Mouse (Mus musculus): ENCODE results near the gene Hsd11b2.
"Not testable (repeated sequence)": the region's sequence is repeated elsewhere in the genome, so short reads cannot be mapped to it uniquely, and the experiment has no call there.

Hsd11b2 gene

DNA sequence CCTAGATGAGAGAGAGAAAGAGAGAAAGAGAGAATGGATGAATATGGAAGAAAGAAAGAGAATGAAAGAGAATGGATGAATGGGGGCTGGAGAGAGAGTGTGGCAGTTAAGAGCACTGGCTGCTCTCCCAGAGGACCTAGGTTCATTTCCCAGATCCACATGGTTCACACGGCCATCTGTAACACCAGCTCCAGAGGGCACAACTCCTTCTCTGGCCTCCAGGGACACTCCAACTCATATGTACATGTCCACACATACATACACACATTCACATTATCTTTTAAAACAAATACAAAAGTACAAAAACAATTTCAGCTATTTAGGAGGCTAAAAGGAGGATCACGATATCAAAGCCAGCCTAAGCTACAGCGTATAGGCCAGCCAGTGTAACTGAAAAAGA lies 44.3 kb downstream of the Hsd11b2 start:
- DNase-seq (ENCODE audit: inconsistent ontology term): no peak

DNA sequence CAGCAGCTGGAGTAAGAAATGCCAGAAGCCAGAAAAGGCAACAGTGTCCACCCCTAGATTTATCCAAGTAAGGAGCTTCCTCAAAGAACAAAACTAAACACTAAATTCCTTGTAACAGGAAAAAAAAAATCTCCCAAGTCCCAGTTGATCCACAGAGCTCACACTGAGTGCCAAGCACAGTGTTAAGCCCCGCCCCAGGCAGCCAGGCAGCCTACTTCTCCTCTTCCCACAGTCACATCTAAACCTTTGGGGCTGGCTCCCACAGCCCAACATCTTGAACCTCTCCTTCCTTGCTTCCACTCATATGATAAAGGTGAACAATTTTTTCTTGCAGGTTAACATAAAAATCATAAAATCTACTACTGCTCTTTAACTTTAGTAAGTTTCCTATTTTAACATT lies 45.3 kb downstream of the Hsd11b2 start:
- no peak for DNase-seq (ENCODE audit: inconsistent ontology term)

DNA sequence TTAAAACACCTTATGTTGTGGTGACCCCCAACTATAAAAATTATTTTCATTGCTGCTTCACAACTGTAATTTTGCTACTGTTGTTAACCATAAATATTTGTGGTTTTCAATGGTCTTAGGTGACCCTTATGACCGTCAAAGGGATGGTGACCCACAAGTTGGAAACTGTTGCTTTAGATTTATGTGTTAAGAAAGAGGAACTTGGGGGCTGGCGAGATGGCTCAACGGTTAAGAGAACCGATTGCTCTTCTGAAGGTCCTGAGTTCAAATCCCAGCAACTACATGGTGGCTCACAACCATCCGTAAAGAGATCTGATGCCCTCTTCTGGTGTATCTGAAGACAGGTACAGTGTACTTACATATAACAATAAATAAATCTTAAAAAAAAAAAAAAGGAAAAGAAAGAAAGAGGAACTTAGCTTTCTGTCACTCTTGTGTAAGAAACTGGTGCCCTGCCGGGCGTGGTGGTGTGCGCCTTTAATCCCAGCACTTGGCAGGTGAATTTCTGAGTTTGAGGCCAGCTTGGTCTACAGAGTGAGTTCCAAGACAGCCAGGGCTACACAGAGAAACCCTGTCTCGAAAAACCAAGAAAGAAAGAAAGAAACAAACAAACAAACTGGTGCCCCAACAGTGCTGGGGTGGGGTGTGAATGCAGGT lies 46.1 kb downstream of the Hsd11b2 start:
- DNase-seq (ENCODE audit: inconsistent ontology term): not testable (repeated sequence)

DNA sequence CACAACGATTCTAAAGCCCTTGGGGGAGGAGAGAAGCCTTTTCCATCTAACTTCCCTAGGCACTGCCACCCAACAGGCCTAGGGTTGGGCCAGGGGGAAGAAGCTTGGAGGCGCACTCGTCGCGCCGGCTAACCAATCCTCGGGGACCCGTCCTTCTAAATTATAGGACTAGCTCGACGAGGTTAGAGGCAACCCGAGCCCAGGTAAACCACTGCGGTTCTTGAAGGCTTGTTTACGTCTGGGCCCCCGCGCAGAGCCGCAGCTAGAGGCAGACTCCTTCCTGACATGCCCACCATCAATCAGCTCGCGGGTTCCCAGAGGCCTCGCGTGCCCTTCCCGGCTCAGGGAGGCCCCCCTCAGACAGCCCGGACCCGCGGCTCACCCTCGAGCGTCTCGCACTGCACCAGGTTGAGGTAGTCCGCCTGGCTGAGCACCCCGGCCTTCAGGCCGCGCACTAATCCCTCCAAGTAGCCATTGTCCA lies 46.9 kb downstream of the Hsd11b2 start:
- no peak for DNase-seq (ENCODE audit: inconsistent ontology term)

DNA sequence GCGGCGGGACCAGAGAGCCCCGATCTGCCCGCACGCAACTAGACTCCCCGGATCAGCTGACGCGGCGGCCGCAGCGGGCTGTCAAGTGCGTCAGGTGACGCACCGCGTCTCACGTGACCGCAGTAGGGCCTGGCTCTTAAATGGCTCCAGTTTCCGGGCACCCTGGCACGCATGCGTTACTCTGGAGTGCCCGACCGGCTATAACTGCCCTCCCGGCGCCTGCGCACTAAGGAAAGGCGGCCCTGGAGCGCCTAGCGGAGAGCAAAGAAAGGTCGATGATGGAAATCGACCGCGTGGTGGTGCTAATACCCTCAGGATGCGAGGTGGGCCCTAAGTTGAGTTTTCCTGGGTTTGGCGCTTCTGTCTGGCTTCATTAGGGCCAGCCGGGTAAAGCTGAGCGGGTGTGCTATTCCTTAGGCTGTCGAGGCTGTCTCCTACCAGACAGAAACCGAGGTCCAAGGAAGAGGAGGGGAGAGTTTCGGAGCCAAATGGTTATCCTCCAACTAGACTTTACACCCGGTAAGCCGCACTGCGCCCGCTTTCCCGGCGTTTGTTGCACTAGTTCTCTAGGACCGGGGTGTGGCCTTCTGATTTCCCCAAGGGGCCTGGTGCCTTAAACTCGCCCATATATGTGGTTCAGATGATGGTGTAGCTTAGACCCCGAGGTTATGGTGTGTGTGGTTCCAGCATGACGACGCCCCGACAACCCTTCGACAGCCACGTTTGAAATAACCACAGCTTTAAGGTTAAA lies 47.6 kb downstream of the Hsd11b2 start, which contains the start of gene Atp6v0d1:
Gene Atp6v0d1 (minus strand): TSS at position 96 of the 751 bp plus-strand sequence.
- peak; percentile 98 for DNase-seq (ENCODE audit: inconsistent ontology term)

DNA sequence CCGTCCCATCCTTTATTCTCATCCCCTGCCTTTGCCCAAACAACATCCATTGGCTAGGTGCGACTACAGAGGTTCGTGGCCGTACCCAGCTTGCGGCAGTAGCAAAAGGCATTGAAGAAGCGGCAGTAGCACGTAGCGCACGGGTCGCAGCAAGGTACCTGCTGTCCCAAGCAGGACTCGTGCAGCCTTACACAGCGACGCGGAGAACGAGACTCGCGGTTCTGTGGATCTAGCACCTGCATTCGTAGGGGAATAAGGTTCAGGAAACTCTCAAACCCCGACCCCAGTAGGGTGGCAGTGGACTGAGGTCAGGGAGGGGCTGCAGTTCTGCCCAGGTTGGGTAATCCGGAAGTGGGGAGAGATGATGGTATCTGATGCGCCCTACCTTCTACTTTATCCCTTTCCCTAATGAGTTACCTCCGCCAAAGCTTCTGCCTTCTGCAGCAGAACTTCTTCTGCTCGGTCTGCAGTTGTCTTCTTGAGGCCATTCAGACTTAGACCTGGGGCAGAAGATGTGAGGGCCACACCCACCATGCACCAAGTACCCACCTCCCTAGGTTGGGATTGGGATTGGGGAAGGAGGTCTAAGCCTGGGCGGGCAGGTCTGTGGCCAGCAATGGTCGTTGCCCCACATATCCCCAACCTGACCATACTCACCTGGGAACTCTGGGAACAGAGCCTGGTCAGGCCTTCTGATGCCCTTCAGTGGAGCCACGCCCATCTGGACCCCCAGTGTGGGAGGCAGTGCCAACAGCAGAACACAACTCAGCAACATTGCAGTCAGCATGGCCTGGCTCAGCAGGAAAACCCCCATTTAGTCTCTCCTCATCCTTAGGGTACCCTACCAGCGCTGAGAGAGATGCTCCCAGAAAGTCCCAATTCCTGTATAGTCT lies 48.4 kb downstream of the Hsd11b2 start:
- peak; percentile 36 for DNase-seq (ENCODE audit: inconsistent ontology term)

DNA sequence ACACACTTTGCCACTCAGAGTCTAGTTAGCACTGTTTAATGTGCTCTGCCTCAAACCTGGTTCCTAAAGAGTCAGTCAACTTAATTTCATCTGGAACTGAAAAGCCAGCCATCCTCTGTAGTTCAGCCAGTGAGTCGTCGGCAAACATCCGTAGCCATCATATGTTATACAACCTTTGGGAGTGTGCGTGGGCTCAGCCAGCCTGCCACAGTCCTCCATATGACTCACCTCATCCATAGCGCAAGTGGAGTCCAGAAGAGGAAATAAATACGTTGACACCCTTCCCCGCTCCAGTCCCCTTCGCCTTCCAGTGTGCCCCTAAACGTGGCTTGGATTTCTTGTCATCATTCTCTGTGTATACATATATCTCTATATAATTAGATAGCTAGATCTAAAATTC lies 53.3 kb downstream of the Hsd11b2 start:
- DNase-seq (ENCODE audit: inconsistent ontology term): no peak

DNA sequence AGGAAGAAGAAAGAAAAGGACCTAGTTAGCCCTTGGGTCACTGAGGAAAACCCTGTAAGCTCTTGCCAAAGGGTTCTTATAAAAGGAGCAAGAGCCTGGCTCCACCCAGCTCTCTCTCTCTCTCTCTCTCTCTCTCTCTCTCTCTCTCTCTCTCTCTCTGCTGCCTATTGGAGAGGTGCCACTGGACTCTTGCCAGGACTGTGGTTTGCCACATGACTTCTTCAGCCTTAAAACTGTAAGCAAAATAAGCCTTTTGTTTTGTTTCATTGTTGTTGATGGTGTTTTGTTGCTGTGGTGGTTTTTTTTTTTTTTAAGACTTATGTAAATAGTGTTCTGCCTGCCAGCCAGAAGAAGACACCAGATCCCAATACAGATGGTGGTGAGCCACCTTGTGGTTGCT lies 54.9 kb downstream of the Hsd11b2 start:
- peak; percentile 82 for DNase-seq (ENCODE audit: inconsistent ontology term)

All from Muller cell, postnatal 12 days (primary cell).